Mouse (Mus musculus) gastrocnemius, postnatal 36 days (tissue): ENCODE data around the gene Senp7. TPM values are rescaled to one million over a fixed set of nuclear protein-coding genes. Genes with fewer than 3 reads are reported as not detected.
A peak's percentile ranks its signal among the peaks of the same experiment; 100 is the strongest.
"Not testable (repeated sequence)": the region's sequence is repeated elsewhere in the genome, so short reads cannot be mapped to it uniquely, and the experiment has no call there.

Source experiments
- DNase-seq, 2 experiments: peaks; one replicate each; pipeline ENCODE4 v3.0.0; 2022
- intact Hi-C: fragments of 180-260 bp; cut with DNase I; formaldehyde crosslinking; loops from one replicate; pipeline ENCODE4 v1.15.1; 2025
- long read RNA-seq, 2 experiments: library from polyadenylated mRNA; stranded (forward); transcript quantifications; one replicate each; pipeline ENCODE4 v2.0.0; 2021
- total RNA-seq, 2 experiments: library from RNA; stranded (reverse); gene quantifications; 2 replicates each; pipeline ENCODE4 v1.2.3; 2021

The Senp7 gene
- 10 to 100 TPM; 10.4 to 11.3 TPM for total RNA-seq
- long read RNA-seq, experiment 1, transcript Senp7-209 (2 exons, 1,169 nt): major isoform, 7 of 11 reads
- long read RNA-seq, experiment 1, partial matches to known transcripts: 0 of 11 reads
- long read RNA-seq, experiment 1, other reads (novel, unspliced or antisense): 4 of 11 reads
- long read RNA-seq, experiment 2, partial matches to known transcripts: 1 of 9 reads
- long read RNA-seq, experiment 2, other reads (novel, unspliced or antisense): 5 of 9 reads

DNA sequence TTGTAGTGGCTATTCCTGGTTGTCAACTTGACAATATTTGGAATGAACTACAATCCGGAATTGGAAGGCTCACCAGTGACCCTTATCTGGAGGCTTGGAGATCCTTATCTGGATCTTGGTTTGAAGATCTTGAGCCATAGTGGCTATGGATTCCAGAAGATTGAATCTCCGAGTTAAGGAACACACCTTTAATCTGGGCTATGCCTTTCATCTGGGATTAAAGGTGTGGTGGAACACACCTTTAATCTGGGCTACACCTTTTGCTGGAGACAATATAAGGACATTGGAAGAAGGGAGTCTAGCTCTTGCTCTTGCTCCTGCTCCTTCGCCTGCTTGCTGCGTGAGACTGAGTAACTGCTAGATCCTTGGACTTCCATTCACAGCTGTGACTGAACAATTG, at the start of gene Senp7:
Gene Senp7 (plus strand): TSS at position 301 of the 400 bp plus-strand sequence.
- intact Hi-C loops: not testable (repeated sequence)

GRCm38 (mm10) chr16:56006798-56007197, 41.3 kb upstream of the Senp7 start:
- intact Hi-C loops: no loop called here
- no peak for DNase-seq

More for the DNA sequence above, at the start of gene Senp7:
- not testable (repeated sequence) for DNase-seq

DNA sequence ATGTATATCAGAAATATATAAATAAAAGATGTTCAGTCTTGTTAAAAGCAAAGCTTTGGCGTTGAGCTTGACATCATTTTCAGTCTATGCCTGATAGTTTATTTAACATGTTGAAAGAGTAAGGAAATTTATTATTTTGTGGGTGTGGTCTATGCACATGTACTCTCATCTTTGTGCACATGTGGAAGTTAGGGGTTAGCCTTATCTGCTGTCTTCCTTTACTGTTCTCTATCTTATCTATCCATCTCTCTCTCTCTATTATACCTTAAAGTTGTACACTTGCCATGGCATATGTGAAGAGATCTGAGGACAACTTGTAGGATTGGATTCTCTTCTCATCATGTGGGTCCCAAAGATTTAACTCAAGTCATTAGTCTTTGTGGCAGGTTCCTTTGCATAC, 39.3 kb upstream of the Senp7 start:
- intact Hi-C loops: no loop called here
- DNase-seq: no peak

DNA sequence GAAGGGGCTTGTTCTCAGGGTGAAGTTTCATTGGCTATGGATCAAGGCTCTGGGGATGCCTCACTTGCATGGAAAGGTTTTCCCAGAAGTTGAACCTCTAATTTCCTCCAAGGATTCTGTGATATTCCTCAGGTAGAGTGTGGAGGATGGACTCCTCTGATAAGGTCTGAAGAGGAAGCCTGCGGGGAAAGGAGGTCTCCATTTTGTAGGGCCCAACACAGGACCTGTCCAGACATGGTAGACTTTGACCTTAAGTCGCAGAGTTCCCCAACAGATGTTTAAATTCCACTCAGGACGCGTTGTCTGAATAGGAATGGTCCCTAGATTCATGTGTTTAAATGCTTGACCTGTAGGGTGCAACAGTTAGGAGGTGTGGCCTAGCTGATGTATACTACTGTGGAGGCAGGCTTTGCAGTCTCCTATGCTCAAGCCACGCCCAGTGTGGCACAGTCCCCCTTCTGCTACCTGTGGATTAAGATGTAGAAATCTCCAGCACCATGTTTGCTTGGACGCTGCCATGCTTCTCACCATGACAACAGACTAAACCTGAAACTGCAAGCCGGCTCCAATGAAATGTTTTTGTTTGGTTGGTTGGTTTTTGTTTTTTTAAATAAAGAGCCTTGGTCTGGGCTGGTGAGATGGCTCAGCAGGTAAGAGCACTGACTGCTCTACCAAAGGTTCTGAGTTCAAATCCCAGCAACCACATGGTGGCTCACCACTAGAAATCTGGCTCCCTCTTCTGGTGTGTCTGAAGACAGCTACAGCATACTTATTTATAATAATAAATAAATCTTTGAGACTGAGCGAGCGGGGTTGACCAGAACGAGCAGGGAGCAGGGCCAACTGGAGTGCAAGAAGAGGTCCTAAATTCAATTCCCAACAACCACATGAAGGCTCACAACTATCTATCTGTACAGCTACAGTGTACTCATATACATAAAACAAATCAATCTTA, 35.1 kb upstream of the Senp7 start:
- DNase-seq: no peak
- intact Hi-C loops: no loop called here

GRCm38 (mm10) chr16:56014076-56014475, 34.1 kb upstream of the Senp7 start:
- no peak for DNase-seq
- intact Hi-C loops: no loop called here

DNA sequence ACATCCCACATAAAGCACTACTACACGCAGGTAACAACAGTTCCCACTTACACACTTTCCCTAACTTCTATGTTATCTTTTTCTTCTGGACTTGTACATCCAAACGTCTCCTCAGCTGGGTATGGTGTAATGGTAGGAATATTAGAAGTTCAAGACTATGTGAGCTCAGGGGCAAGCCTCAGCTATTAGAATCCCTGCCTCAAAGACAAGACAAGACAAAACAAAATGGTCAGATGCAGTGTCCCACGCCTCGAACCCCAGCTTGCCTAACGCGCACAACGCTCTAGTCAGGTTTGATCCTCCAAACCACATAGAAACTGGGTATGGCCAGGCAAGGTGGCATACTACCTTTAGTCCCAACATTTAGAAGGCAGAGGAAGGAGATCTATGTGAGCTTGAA, 28.5 kb upstream of the Senp7 start:
- DNase-seq: no peak
- intact Hi-C loops: no loop called here

DNA sequence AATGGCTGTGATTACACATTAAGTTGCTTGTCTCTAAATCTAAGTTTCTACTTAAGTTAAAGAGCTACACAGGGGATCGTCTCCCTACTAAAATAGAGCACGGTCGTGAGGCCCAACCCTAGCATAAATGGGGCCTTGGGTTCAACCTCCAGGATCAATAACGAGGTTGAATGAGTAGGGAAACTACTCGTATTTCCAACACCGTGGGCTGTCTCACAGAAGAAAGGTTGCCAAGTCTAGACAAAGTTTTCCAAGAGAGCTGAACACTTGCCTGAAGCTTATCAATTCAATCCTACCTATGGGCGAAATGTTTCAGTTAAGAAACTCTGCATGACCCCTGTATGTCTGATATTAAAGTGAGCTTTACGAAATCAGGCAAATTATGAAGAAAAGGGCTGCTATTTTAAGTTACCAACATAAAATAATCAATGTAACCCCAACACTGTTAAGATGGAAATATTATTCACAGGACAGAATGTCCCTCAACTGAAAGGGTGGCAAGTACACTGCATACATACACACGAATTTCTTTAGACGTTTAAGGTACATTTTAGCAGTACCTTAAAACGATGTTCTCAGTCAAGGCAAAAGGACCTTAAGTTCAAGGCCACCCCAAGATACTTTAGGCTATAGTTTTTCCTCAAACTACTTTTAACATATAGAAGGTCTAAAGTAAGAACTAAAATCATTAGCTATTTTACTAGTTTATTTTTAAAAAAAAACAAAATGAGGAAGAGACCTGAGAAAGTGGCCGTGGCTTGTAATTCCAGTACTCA, 20.1 kb upstream of the Senp7 start:
- intact Hi-C loops: loop anchor here (5.0 kb wide), 1 partner anchor 56 kb away; the partner anchor contains the start of gene Zbtb11
- no peak for DNase-seq

DNA sequence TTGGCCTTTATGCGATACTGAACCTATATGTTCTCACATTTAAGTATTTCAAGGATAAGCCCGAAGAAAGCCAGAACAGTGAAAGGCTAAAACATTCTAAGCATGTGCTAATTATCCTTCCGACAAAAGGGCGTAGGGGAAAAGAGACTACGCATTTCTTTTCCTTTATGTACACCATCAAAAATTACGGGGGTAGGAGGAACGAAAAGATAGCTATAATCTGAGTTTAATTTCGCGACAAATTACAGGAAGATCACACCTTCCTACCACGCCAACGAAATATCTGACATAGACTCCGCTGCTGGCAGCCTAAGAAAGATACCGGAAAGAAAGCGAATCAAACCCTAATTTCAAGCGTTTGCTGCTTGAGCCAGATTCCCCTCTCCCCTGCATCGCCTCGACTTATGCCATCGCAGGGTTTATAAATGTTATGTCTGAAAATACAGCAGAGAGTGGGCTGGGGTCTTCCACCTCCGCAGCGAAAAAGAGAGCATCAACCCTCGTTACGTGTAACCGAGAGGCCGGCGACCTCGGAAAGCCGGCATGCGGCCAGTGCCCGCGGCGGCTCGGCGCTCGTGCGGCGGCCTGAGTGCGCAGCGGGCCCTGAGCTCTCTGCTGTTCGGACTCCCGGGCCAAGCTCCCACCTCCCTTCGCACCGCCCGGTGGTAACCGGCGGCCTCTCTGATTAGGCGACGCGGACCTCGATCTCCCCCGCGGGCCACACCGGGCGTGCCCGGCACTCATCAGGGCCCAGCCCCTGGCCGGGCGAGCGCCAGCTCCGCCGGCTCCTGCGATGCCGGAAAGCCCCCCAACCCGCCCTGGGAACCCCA, 19.2 kb upstream of the Senp7 start:
- DNase-seq: no peak
- intact Hi-C loops: loop anchor here (5.0 kb wide), 1 partner anchor 57 kb away; the partner anchor contains the start of gene Zbtb11

DNA sequence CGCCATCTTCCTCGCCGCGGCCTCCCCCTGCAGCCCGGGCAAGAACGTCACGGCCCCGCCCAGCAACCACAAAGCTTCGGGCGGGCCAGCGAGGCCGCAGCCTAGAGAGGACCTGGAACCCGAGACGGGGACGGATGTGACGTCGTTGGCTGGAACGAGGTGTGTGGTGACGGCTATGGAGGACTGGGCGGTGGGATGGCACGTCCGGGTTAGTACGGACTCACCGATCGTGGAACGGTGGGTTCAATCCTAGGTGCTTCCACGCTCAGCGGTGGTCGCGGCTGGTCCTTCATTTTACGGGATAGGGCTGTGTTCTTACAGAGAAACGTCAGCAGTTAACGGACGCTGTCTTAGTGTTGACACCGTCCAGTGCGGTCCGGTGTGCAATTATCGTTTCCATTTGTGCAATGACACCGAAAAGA, 18.5 kb upstream of the Senp7 start, which contains the start of gene Pcnp:
Gene Pcnp (minus strand): TSS at position 79 of the 422 bp plus-strand sequence.
- intact Hi-C loops: loop anchor here (5.0 kb wide), 1 partner anchor 57 kb away; the partner anchor contains the start of gene Zbtb11
- peak; percentile 97 to 98 for DNase-seq

DNA sequence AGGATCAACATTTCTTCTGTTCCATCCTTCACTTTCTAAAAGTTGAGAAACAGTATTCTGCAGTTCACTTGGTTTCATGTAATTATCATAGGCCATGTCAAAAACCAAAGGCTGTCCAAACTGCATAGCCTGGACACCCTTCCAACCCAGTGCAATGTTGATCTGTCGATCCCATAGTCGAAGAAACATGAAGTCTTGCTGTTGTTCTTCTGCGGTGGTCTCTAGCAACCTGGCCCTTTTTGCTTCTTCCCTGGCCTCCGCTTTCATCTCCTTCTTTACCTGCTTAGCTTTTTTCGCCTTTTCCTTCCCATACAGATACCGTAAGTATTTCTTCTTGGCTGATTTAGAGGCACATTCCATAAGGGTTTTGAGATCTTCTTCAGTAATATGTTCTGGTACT, 13.6 kb upstream of the Senp7 start:
- intact Hi-C loops: no loop called here
- no peak for DNase-seq

GRCm38 (mm10) chr16:56036501-56036900, 11.6 kb upstream of the Senp7 start:
- intact Hi-C loops: no loop called here
- DNase-seq: no peak

DNA sequence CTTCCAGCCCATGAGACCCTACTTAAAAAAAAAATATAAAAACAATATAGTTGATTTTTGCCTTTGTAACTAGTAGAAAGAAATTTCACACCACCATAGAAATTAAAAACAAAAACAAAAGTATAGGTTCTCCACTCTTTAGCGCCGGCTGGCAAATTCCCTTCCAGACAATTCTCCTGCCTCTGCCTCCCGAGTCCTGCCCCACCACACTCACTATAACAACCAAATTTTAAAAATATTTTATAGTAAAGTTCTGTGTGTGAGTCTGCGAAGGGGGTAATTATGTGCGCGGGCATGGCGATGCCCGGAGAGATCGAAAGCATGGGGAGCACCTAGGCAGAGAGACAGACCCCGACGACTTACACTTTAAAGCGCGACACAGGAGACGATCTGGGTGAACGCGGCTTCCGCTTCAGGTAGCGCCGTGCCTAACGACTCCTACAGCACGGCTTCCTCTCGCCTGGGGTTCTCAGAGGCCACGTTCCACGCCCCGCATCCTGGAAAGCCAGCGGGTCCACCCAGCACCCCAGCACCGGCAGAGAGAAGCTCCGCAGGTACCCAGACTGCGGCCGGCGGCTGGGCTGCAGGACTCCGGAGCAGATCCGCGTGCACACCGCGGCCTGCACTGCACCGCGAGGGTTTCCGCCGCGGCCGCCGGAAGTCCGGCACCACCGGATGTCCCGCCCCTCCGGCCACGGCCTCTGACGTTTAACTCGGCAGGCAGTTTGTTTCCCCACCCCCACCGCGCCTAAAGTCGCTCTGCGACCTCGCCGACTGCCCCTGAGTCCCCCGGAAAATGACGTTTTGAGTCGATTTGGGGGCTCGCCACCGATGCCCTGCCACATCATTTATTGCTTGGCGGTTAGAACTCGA, 10.8 kb upstream of the Senp7 start, which contains the start of gene Trmt10c:
Gene Trmt10c (minus strand): TSS at position 682 of the 873 bp plus-strand sequence.
- DNase-seq: peak; percentile 88 to 91
- intact Hi-C loops: no loop called here

DNA sequence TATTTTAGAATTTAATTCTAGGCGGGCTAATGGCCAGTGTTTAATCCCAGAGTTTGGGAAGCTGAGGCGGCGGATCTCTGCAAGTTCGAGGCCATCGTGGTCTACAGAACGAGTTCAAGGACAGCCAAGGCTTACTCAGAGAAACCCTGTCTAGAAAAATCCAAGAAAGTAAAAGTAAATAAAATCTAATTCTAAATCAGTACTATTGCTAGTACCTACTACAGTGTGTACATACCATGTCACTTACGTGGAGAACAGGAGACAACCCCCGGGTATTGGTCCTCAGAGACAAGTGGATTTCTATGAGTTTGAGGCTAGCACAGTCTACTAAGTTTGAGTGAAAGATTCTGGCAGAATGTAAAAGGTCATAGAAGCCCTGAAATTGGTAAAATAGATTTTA, 10.0 kb upstream of the Senp7 start:
- intact Hi-C loops: no loop called here
- no peak for DNase-seq

DNA sequence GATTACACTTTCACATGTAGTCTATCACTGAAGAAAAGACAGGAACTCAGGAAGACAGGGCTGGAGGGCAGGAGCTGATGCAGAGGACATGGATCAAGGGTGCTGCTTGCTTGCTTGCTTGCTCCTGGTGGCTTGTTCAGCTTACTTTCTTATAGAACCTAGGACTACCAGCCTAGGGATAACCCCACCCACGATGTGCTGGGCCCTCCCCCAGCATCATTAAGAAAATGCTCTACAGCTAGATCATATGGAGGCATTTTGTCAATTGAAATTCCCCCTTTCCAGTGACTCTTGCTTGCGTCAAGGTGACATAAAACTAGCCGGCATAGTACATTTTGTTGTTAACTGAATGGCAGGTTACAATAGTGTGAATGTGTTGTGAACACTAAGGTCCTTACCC, 7.8 kb downstream of the Senp7 start:
- intact Hi-C loops: no loop called here

DNA sequence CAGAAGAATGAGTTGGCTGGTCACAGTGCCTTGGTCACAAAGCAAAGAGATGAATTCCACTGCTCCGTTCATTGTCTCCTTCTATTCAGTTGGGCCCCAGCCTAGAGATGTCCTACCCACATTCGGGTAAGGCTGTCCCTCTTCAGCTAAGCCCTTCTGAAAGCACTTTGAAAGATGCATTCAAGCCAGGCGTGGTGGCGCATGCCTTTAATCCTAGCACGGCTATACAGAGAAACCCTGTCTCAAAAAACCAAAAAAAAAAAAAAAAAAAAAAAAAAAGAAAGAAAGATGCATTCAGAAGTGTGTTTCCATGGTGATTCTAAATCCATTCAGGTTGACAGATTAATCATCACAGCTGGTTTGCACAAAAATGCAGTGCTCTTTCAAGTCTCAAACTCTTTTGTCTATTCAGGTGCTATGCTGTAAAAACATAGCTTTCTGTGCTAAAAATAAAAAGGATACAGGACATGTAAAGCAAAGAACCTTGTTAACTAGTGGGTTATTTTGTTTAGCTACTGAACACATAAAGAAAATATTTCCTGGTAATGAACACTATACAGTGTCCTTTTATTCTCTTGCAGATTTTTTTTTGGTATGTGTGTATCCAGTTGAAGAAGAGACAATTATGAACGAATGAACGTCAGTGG, 8.9 kb downstream of the Senp7 start:
- DNase-seq: no peak
- intact Hi-C loops: no loop called here

More for the DNA sequence above, 7.8 kb downstream of the Senp7 start:
- no peak for DNase-seq

- no peak for DNase-seq
- intact Hi-C loops: no loop called here
Observed at GRCm38 (mm10) chr16:56058151-56058550, 10.0 kb downstream of the Senp7 start.

DNA sequence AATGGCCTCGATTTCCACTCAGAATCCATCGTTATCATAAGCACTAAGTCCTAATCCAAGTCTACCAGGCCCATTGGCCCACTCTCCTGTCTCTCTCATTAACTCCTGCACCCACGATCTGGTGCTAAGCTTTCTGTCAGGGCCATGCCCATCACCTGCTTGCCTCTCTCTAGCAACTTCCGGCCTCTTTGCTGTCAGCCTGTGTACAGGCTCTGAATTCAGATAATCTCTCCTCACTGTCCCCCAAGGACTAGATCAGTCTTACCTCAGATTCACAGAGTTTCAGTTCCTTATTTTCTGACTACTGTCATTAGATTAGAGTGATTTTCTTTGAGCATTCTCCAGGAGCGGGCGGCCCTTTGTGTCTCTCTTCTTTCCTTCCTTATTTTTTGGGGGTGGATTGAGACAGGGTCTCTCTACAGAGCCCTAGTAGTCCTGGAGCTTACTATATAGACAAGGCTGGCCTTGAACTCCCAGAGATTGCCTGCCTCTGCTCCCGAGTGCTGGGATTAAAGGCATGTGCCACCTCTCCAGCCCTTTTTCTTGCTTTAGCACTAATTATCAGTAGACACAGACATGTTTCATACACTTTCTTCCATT, 14.0 kb downstream of the Senp7 start:
- intact Hi-C loops: loop anchor here (2.0 kb wide), 1 partner anchor 29 kb away; no protein-coding TSS in a partner anchor
- DNase-seq: no peak

DNA sequence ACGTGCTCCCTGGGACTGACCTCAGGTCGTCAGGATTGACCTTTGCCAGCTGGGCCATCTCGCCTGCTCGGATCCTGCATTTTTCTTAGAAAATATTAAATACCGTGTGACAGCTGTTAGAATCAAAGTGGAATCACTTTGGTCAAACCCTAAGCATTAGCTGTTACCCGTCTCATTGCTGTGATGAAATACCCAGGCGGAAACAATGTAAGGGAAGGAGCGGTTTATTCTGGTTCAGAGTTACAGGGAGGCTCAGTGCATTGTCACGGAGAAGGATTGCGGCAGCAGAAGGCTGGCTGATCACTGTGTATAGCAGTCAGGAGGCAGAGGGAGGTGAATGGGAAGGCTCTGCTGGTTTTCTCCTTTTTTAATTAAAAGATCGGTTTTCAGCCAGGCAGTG, 14.8 kb downstream of the Senp7 start:
- intact Hi-C loops: loop anchor here (2.0 kb wide), 1 partner anchor 30 kb away; no protein-coding TSS in a partner anchor
- no peak for DNase-seq
